Mouse (Mus musculus) cerebellum, adult 18-20 months (tissue): ENCODE results near the gene Tssk4.

Experiments used
- DNase-seq, 2 experiments: peaks; one replicate each; pipeline ENCODE4 v3.0.0; 2021

Gene Tssk4

GRCm38 (mm10) chr14:55643060-55643907, 6.7 kb upstream of the Tssk4 start, which contains the start of gene Tm9sf1:
Gene Tm9sf1 (minus strand): TSS chr14:55643806.
- peak; percentile 78 to 90 for DNase-seq

- no peak for DNase-seq
These were observed 5.6 kb upstream of the Tssk4 start for GRCm38 (mm10) chr14:55644261-55644888.

GRCm38 (mm10) chr14:55651528-55651927, 1.5 kb downstream of the Tssk4 start:
- DNase-seq = no peak

GRCm38 (mm10) chr14:55656935-55657334, 7.0 kb downstream of the Tssk4 start:
- DNase-seq = no peak

- no peak for DNase-seq
These were observed 8.0 kb downstream of the Tssk4 start for GRCm38 (mm10) chr14:55658011-55658410.

GRCm38 (mm10) chr14:55659960-55660573, 10.1 kb downstream of the Tssk4 start, which contains the start of gene Mdp1:
Gene Mdp1 (minus strand): TSS chr14:55660508.
- DNase-seq = peak; percentile 80 to 84

GRCm38 (mm10) chr14:55660636-55661035, 10.7 kb downstream of the Tssk4 start:
- no peak for DNase-seq

GRCm38 (mm10) chr14:55671486-55671832, 21.5 kb downstream of the Tssk4 start:
- DNase-seq = no peak

- peak; percentile 88 to 95 for DNase-seq
These were observed 22.1 kb downstream of the Tssk4 start, which contains the start of the genes Gmpr2 and Nedd8 for GRCm38 (mm10) chr14:55671833-55672740. Gene Gmpr2 (plus strand): TSS chr14:55671941. Gene Nedd8 (minus strand): TSS chr14:55672124.

- no peak for DNase-seq
These were observed 22.7 kb downstream of the Tssk4 start for GRCm38 (mm10) chr14:55672741-55673060.

GRCm38 (mm10) chr14:55677615-55678014, 27.6 kb downstream of the Tssk4 start:
- no peak for DNase-seq

GRCm38 (mm10) chr14:55681160-55682117, 31.5 kb downstream of the Tssk4 start, which contains the start of gene Tinf2:
Gene Tinf2 (minus strand): TSS chr14:55681820.
- DNase-seq = peak; percentile 96 to 97

- no peak for DNase-seq
These were observed 32.1 kb downstream of the Tssk4 start for GRCm38 (mm10) chr14:55682118-55682493.

- no peak for DNase-seq
These were observed 39.4 kb downstream of the Tssk4 start for GRCm38 (mm10) chr14:55689433-55689832.

GRCm38 (mm10) chr14:55697226-55697625, 47.2 kb downstream of the Tssk4 start:
- no peak for DNase-seq

- DNase-seq = no peak
These were observed 51.1 kb downstream of the Tssk4 start for GRCm38 (mm10) chr14:55701131-55701530.
